Mouse (Mus musculus) E14TG2a.4 (cell line): ENCODE data around the gene Chaf1a.

Experiments used
- CTCF ChIP-seq: conservative IDR thresholded peaks from 2 replicates; pipeline ENCODE4 v1.5.1; 2014; ENCODE audit warnings: low read length
- NANOG ChIP-seq: IDR thresholded peaks from 2 replicates; pipeline ENCODE4 v1.6.1; 2014; ENCODE audit warnings: borderline replicate concordance, low read length, mixed read lengths
- POU5F1 ChIP-seq: IDR thresholded peaks from 2 replicates; pipeline ENCODE4 v1.6.1; 2014; ENCODE audit warnings: low read length, borderline replicate concordance

- TF ChIP-seq CTCF (no peak), POU5F1 (no peak), NANOG (no peak)
These were observed 57.9 kb downstream of the Chaf1a start for GRCm38 (mm10) chr17:56098180-56098579.
